Mouse (Mus musculus) neural tube, embryonic 13.5 days (tissue): ENCODE results near the gene Nek8. TPM values are rescaled to one million over a fixed set of nuclear protein-coding genes. Genes with fewer than 3 reads are reported as not detected.

Source experiments
- ATAC-seq: fragments of 200-750 bp; cut with Nextera tagmentation; 2 replicates; pipeline ENCODE4 v1.8.0; 2017; ENCODE audit warnings: low read depth, mild to moderate bottlenecking, moderate TSS enrichment, moderate library complexity
- H3K27ac ChIP-seq: fragments of 300-500 bp; sonication (generic); replicated peaks from 2 replicates; pipeline ENCODE4 v1.5.1; 2015; ENCODE audit warnings: moderate library complexity, mild to moderate bottlenecking, inconsistent platforms
- H3K27me3 ChIP-seq: fragments of 300-500 bp; sonication (generic); 2 replicates; pipeline ENCODE4 v1.6.1; 2015; ENCODE audit warnings: mild to moderate bottlenecking, inconsistent platforms
- H3K36me3 ChIP-seq: fragments of 300-500 bp; sonication (generic); 2 replicates; pipeline ENCODE4 v1.6.1; 2015; ENCODE audit warnings: mild to moderate bottlenecking, inconsistent platforms
- H3K4me1 ChIP-seq: fragments of 300-500 bp; sonication (generic); replicated peaks from 2 replicates; pipeline ENCODE4 v1.6.1; 2015; ENCODE audit warnings: inconsistent platforms
- H3K4me2 ChIP-seq: fragments of 300-500 bp; sonication (generic); 2 replicates; pipeline ENCODE4 v1.6.1; 2015; ENCODE audit warnings: inconsistent platforms, mild to moderate bottlenecking, moderate library complexity
- H3K4me3 ChIP-seq: fragments of 300-500 bp; sonication (generic); 2 replicates; pipeline ENCODE4 v1.5.1; 2015; ENCODE audit warnings: mild to moderate bottlenecking, inconsistent platforms
- H3K9ac ChIP-seq: fragments of 300-500 bp; sonication (generic); 2 replicates; pipeline ENCODE4 v1.6.1; 2015; ENCODE audit warnings: moderate library complexity, mild to moderate bottlenecking, inconsistent platforms
- H3K9me3 ChIP-seq: fragments of 300-500 bp; sonication (generic); 2 replicates; pipeline ENCODE4 v1.6.1; 2016; ENCODE audit warnings: inconsistent platforms
- WGBS: fragments of 180-500 bp; shearing (Covaris S2); methylation state at CpG from one replicate; pipeline ENCODE4 v1.1.7; 2015; 5-methylcytosine and 5-hydroxymethylcytosine counted together
- polyA plus RNA-seq: library from polyadenylated mRNA; unstranded; fragments of >200 nt; fragmentation: Nextera tagmentation; extraction: Ambion mirVana; gene quantifications from 2 replicates; pipeline ENCODE4 v1.2.1, GENCODE M21; 2015

The Nek8 gene
- polyA plus RNA-seq, 1 experiment from 2014 or later: 8.3 TPM

DNA sequence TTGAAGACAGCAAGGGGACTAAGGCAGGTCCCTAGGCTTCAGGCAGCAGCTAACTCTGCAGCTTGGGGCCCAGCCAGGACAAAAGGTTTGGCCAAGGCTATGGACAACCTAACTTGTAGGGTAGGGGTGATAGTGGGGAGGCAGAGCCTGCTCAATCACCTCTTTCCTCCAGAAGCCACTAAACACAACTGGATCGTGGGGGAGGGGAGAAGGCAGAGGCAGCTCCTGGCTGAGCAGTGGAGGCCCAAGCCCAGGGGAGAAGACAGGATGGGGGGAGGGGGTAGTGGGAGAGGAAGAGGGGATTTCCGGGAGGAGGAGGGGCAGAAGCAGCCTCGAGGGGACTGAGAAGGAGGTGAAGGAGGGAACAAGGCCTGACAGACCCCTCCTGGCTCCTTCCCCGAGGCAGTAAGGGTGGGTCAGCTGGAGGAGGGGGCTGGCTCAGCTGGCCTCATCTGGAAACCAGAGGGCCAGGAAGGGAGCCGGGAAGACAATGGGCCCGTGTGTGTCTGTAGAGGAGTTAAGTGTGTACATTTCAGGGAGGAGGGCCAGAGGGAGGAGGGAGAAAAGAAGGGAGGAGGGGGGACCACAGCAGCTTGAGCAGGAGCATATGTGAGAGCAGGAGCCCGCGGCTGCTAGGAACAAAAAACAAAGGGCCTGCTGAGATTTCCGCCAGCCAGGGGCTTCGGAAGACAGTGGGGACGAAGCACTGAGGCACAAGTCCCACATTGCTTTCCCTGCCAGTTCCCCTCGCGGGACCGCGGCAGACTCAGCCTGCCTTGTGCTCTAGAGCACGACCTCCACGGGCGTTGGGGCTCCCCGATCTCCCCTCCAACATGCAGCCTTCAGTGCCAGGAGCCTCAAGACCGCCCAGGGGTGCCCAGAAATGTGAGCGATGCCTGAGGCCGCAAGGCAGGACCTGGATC, 12.5 kb downstream of the Nek8 start:
- H3K36me3 ChIP-seq: peaks cover 36% of the 10 kb centered on the region
- peak overlapping the region; percentile 100 for H3K9ac ChIP-seq
- peaks cover 52% of the 10 kb centered on the region for H3K4me1 ChIP-seq
- no peaks in the 10 kb centered on the region for H3K27me3 ChIP-seq
- peak overlapping the region; percentile 99 for H3K27ac ChIP-seq
- 0% methylated on average over 22 of the region's 22 CpGs for WGBS
- H3K4me2 ChIP-seq: peak overlapping the region; percentile 86
- no peaks in the 10 kb centered on the region for H3K9me3 ChIP-seq
- ATAC-seq: peak; percentile 62
- peak overlapping the region; percentile 99 for H3K4me3 ChIP-seq

DNA sequence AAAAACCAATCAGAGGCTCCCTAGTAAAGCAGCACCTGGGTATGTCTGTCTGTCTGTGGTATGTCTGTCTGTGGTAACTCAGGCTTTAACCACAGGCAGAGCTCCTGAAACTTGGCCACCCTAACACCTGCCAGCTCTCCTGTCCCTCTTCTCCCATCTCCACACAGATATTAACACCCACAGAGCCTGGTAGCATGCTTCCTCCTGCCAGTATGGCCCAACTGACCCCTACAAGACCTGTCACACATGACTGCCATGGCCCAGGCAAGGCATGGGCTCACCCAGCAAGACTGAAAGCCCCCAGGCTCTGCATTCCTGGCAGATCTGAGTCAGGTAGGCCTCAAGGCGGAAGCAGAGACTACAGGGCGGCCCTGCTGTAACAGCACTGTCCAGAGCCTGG, 13.4 kb downstream of the Nek8 start:
- H3K4me1 ChIP-seq: peaks cover 61% of the 10 kb centered on the region
- peak overlapping the region; percentile 99 for H3K27ac ChIP-seq
- ATAC-seq: no peak
- H3K4me3 ChIP-seq: peak overlapping the region; percentile 99
- H3K9ac ChIP-seq: peak overlapping the region; percentile 100
- WGBS: 70% methylated on average over 2 of the region's 2 CpGs
- H3K4me2 ChIP-seq: peak overlapping the region; percentile 86
- H3K36me3 ChIP-seq: peaks cover 45% of the 10 kb centered on the region
- no peaks in the 10 kb centered on the region for H3K27me3 ChIP-seq
- no peaks in the 10 kb centered on the region for H3K9me3 ChIP-seq

DNA sequence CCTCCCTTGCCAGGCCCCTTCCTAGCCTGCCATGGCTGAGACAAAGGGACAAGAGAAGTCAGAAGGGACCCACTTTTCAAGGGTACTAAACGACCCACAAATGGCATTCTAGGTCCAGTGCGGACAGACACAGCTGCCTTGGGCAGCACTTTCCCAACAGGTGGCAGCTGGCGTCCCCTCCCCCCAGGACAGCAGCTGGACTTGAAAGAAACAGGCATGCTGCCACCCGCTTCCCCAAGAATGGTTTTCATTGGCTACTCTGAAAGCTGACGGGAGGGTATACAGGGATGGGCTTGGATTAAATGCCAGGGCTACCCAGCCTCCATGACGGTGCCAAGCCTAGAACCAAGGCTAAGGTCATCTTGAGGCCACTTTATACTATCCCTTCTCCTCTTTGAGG, 14.0 kb downstream of the Nek8 start:
- peak overlapping the region; percentile 99 for H3K27ac ChIP-seq
- H3K9ac ChIP-seq: peak overlapping the region; percentile 100
- no peaks in the 10 kb centered on the region for H3K9me3 ChIP-seq
- ATAC-seq: no peak
- peak overlapping the region; percentile 86 for H3K4me2 ChIP-seq
- peaks cover 50% of the 10 kb centered on the region for H3K36me3 ChIP-seq
- H3K4me3 ChIP-seq: peak overlapping the region; percentile 99
- no peaks in the 10 kb centered on the region for H3K27me3 ChIP-seq
- 27% methylated on average over 6 of the region's 6 CpGs for WGBS
- peaks cover 65% of the 10 kb centered on the region for H3K4me1 ChIP-seq

DNA sequence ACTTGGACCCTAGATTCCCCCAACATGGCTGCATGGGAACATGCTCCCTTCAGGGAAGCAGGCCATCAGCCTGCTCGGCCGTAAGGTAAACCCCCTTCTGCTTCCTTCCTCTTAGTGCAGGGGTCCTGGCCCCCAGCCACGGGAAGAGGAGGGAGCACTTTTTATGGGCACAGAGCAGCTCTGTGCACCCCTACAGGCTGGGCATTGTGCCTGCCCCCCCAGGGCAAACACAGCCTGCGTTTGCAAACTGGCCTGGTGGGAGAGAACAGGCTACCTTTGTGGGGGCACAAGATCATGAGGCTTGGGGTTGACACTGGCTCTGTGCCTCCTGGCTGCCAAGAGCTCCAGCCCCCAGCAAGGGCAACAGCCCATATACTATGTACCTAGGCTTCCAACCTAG, 14.5 kb downstream of the Nek8 start:
- Histone ChIP-seq H3K9me3 (no peaks in the 10 kb centered on the region), H3K4me2 (peak overlapping the region; percentile 86), H3K4me1 (peaks cover 68% of the 10 kb centered on the region), H3K27ac (peak overlapping the region; percentile 99), H3K27me3 (no peaks in the 10 kb centered on the region), H3K9ac (peak overlapping the region; percentile 100), H3K4me3 (peak overlapping the region; percentile 99), H3K36me3 (peaks cover 54% of the 10 kb centered on the region)
- WGBS: 40% methylated on average over 4 of the region's 4 CpGs
- ATAC-seq: no peak

DNA sequence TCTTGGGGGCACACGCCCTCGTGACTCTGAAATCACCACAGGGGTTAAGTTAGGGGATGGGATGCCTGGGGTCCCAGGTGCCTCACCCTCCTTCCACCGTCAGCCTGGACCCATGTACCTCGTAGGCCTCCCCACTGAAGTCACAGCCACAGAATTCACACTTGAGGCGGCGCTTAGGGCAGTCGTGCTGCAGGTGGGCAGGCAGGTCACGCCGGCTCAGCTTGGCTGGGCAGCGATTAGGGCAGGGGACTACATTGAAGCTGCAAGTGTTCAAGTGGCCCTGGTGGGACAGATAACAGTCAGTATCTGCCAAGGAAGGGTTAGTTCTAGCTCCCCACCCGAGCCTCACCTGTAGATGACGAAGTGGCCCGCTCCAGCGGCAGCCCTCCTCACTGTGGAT, 15.3 kb downstream of the Nek8 start:
- H3K9me3 ChIP-seq: no peaks in the 10 kb centered on the region
- H3K27me3 ChIP-seq: no peaks in the 10 kb centered on the region
- no peak overlapping the region for H3K4me3 ChIP-seq
- 93% methylated on average over 14 of the region's 14 CpGs for WGBS
- peak overlapping the region; percentile 22; the same call in 1 of the 2 replicates for H3K9ac ChIP-seq
- ATAC-seq: no peak
- H3K36me3 ChIP-seq: peaks cover 62% of the 10 kb centered on the region
- H3K4me2 ChIP-seq: no peak overlapping the region
- peak overlapping the region; percentile 99; the same call in 1 of the 2 replicates for H3K27ac ChIP-seq
- H3K4me1 ChIP-seq: peaks cover 72% of the 10 kb centered on the region

DNA sequence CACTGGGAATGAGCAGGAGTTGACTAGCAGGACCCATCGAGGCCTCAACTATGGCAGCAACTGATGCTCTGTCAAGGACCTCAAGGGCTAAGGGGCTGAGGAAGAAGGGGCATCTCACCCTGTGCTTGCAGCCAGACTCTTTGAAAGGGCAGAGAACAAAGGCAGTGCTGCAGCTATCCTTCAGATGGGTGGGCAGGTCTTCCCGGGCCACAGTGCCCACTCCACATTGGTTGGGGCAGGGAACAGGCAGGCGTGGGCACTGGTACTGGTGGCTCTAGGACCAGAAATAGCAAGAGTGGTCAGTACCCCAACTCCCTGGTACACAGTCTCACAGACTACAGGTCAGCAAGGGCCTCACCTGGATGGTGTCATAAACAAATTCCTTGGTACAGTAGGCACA, 15.8 kb downstream of the Nek8 start:
- Histone ChIP-seq H3K36me3 (peaks cover 67% of the 10 kb centered on the region), H3K4me1 (peaks cover 67% of the 10 kb centered on the region), H3K4me3 (no peak overlapping the region), H3K9me3 (no peaks in the 10 kb centered on the region), H3K27me3 (no peaks in the 10 kb centered on the region), H3K27ac (no peak overlapping the region), H3K4me2 (no peak overlapping the region), H3K9ac (peak overlapping the region; percentile 22; the same call in 1 of the 2 replicates)
- WGBS: 97% methylated on average over 3 of the region's 3 CpGs
- no peak for ATAC-seq

DNA sequence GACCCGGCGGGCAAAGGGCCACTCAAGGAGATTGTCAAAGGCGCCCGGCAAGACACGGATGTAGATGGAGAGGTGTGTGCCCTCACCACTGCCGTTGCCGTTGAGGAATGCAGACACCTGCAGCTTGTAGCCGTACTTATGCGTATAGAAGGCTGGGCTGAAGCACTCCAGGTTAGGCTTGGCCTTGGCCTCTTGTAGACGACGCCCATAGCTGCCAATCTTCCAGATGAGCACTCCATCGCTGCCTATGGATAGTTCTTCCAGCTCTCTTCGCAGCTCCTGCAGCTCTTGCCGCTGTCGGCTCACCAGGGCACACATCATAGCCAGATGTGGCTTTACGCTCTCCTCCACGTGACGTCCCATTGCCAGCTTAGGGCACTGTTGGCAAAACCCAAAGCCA, 16.3 kb downstream of the Nek8 start:
- Histone ChIP-seq H3K36me3 (peaks cover 72% of the 10 kb centered on the region), H3K4me1 (peaks cover 68% of the 10 kb centered on the region), H3K9me3 (no peaks in the 10 kb centered on the region), H3K9ac (no peak overlapping the region), H3K27ac (0 out of 2 replicates have a peak overlapping the region, but pooled peaks have one; percentile 38), H3K4me2 (no peak overlapping the region), H3K27me3 (no peaks in the 10 kb centered on the region), H3K4me3 (no peak overlapping the region)
- ATAC-seq: no peak
- 90% methylated on average over 18 of the region's 18 CpGs for WGBS

DNA sequence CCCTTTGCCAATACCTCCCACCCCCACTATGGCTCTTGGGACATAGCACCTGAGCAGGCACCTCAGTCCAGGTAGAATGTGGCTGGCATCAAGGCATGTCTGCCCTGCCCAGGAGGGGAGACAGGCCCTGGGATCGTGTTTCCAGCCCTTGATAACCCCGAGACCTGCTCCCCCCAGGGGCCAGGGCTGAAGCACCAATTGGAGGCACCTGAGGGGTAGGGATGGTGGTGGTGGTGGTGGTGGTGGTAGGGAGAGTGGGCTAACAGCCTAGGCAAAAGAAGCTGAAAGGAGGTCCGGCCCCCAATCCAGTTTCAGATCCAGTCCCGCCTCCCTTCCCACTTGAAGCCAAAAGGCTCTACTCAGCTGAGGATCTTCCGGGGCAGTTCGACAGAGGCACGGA, 16.9 kb downstream of the Nek8 start:
- Histone ChIP-seq H3K36me3 (peaks cover 78% of the 10 kb centered on the region), H3K9ac (no peak overlapping the region), H3K4me3 (no peak overlapping the region), H3K4me1 (peaks cover 74% of the 10 kb centered on the region), H3K4me2 (no peak overlapping the region), H3K27me3 (no peaks in the 10 kb centered on the region), H3K27ac (peak overlapping the region; percentile 38; the same call in 1 of the 2 replicates), H3K9me3 (no peaks in the 10 kb centered on the region)
- ATAC-seq: no peak
- WGBS: 73% methylated on average over 7 of the region's 7 CpGs

DNA sequence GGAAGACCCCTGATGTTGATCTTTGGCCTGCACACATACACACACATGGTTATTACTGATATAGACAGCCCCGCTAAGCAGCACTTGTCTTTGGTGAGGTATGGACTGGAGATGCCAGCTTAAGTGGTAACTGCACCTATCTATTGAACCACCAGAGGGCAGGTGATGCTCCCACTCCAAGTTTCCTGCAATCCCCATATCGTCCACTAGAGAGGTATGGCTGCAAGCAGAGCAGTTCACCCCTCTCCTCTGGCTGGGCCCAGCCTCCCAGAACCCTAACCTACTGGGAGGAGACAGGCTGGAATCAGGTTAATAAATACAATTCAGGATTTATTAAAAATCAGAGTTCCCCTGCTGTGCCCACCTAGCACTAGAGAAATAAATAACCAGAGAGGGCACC, 17.4 kb downstream of the Nek8 start:
- Histone ChIP-seq H3K9ac (no peak overlapping the region), H3K27ac (no peak overlapping the region), H3K9me3 (no peaks in the 10 kb centered on the region), H3K4me2 (no peak overlapping the region), H3K36me3 (peaks cover 82% of the 10 kb centered on the region), H3K4me3 (no peak overlapping the region), H3K4me1 (peaks cover 79% of the 10 kb centered on the region), H3K27me3 (no peaks in the 10 kb centered on the region)
- ATAC-seq: 0 out of 2 replicates have a peak, but pooled peaks have one; percentile 13
- WGBS: 30% methylated on average over 2 of the region's 2 CpGs

DNA sequence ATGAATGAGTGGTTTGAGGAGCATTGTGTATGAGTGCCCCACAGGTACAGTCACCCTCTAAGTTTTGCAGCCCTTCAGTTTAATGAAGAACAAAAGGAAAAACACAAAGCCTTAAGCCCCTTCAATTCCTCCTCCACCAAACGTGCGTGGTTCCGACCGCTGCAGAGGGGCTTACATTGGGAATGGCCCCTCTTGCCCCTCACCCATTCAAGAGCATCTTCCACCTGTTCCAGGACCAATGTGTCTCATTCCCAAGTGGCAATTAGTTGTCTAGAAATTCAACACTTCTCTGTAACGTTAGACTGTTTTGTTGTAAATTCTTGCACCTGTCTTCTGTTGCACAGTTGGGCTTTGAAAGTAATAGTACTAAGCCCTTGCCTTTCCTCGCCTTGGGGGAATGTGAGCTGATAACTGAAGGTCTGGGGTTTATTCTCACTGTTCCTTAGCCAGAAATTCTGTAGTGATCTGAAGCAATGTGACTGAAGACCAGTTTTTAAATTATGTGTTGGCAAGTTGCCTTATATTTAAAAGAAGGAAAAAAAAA, 20.2 kb downstream of the Nek8 start:
- peaks cover 76% of the 10 kb centered on the region for H3K36me3 ChIP-seq
- 70% methylated on average over 6 of the region's 6 CpGs for WGBS
- H3K27ac ChIP-seq: no peak overlapping the region
- H3K9me3 ChIP-seq: no peaks in the 10 kb centered on the region
- no peak for ATAC-seq
- no peaks in the 10 kb centered on the region for H3K27me3 ChIP-seq
- no peak overlapping the region for H3K9ac ChIP-seq
- H3K4me1 ChIP-seq: peaks cover 76% of the 10 kb centered on the region
- H3K4me2 ChIP-seq: no peak overlapping the region
- H3K4me3 ChIP-seq: no peak overlapping the region

DNA sequence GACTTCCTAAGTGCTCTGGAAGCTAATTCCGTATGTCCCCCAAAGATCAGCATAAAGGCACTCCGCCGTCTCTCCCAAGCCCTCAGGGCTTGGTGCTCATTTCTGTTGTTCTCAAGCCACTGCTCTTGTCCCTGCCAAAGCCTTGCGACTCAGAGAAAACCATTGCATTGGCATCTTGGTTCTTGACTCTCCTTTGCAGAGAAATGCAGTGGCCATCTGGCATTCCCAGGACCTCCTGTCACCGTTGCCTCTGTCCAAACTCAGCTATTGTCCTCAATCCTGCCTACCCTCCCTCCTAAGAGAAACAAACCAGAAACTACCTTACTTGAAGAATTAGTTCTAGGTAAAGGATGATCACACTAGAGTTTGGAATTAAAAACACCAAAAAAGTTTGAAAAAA, 20.8 kb downstream of the Nek8 start:
- 72% methylated on average over 5 of the region's 5 CpGs for WGBS
- peaks cover 76% of the 10 kb centered on the region for H3K36me3 ChIP-seq
- H3K4me3 ChIP-seq: no peak overlapping the region
- H3K4me1 ChIP-seq: peaks cover 71% of the 10 kb centered on the region
- no peaks in the 10 kb centered on the region for H3K9me3 ChIP-seq
- ATAC-seq: no peak
- H3K27ac ChIP-seq: no peak overlapping the region
- no peak overlapping the region for H3K4me2 ChIP-seq
- no peaks in the 10 kb centered on the region for H3K27me3 ChIP-seq
- peak overlapping the region; percentile 22; the same call in 1 of the 2 replicates for H3K9ac ChIP-seq

DNA sequence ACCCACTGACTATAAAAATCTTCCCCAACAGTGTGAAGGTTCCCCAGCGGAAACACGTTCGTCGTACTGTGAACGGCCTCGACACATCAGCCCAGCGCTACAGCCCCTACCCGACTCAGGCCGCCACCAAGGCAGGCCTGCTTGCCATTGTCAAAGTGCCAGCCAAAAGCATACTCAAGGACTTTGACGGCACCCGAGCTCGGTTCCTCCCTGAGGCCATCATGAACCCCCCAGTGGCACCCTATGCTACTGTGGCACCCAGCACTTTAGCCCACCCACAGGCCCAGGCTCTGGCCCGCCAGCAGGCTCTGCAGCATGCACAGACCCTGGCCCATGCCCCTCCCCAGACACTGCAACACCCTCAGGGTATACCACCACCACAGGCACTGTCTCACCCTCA, 22.7 kb downstream of the Nek8 start:
- Histone ChIP-seq H3K4me3 (no peak overlapping the region), H3K27me3 (no peaks in the 10 kb centered on the region), H3K27ac (peak overlapping the region; percentile 85), H3K4me1 (peaks cover 57% of the 10 kb centered on the region), H3K9ac (peak overlapping the region; percentile 35; the same call in 1 of the 2 replicates), H3K9me3 (no peaks in the 10 kb centered on the region), H3K4me2 (no peak overlapping the region), H3K36me3 (peaks cover 74% of the 10 kb centered on the region)
- peak; percentile 19; the same call in 1 of the 2 replicates for ATAC-seq
- WGBS: 69% methylated on average over 13 of the region's 13 CpGs
